Mouse (Mus musculus): ENCODE measurements around the gene Praf2.
"Not testable (repeated sequence)": the region's sequence is repeated elsewhere in the genome, so short reads cannot be mapped to it uniquely, and the experiment has no call there.

Praf2 gene

DNA sequence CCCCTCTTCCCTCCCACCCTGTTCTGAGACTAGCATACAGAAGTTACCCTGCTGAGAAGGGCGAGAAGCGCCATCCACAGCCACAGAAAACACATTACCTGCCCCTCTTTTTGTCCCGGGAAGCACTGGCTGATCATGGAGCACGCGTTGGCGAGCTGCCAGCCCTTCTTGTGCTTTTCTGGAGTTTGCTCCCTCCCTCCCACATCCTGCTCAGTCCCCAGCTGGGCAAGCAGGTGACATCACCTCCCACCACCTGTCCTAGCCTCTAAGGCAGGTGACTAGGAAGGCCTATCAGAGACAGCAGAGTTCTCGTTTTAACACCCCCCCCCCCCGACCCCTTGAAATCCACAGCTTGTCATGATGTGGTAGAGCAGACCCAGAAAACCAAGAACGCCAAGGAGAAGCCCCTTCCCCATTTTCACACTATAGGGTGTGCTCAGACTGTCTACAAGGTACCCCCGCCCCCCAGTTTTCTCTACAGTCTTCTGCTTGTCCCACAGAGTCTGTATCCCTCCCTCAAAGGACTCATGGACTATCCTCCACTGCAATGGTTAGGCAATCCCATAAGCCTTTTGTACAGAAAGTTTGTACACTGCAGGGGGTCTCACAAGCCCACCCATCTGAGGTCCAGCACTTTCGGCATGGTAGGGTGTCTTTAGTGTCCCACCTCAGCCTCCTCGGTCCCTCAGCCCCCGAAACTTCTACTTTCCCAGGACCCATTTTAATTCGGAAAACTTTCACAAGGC lies 11.3 kb downstream of the Praf2 start:
- DNase-seq (ENCODE audit: low read depth): no peak

GRCm38 (mm10) chrX:7740082-7740819 lies 12.0 kb downstream of the Praf2 start:
- DNase-seq (ENCODE audit: low read depth): no peak

DNA sequence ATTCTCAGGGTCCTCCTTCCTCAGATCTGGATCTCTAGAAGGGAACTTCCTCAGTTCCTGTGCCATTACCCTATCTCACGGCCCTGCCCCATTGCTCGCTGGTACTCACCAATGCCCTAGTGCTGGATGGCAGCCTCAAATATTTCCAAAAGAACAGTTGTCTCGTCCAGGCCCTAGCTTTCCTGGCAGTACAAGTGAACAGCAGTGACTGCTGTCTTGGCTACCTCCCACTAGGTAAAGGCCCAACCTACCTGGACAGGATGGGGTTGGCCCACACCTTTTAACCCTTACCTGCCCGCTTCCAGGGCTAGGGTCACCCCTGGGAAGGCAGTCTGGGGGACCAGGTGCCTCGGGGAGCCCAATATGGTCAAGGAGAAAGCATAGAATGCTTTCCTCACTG lies 12.9 kb downstream of the Praf2 start:
- DNase-seq (ENCODE audit: low read depth): no peak

DNA sequence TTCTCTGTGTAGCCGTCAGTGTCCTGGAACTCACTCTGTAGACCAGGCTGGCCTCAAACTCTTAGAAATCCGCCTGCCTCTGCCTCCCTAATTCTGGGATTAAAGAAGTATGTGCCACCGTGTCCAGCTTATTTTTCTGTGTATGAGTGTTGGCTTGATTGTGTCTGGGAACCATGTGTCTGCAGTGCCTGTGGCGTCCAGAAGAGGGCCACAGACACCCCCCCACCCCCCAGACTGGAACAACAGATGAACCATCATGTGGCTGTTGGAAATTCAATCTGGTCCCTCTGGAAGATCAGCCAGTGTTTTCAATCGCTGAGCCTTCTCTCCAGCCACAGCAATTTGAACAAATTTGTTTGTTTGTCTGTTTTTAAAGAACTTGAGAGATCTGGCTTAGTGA lies 15.2 kb downstream of the Praf2 start:
- DNase-seq (ENCODE audit: low read depth): no peak

DNA sequence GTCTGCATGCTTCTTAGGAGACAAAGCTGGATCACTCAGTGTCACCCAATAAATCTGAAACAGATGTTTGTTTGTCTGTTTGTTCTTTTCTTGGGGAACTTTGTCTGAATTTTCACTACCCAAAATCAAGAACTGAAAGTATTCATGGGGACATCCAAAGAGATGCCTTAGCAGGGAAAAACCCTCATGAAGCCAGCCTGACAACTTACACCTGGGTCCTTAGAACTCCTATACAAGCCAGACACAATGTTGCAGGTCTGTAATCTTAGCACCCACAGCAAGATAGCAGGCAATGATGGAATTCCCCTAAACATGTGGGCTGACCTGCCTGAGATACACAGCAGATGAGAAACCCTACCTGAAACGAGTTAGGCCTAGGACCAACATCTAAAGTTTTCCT lies 16.7 kb downstream of the Praf2 start:
- no peak for DNase-seq (ENCODE audit: low read depth)

- no peak for DNase-seq (ENCODE audit: low read depth)
These were observed 17.2 kb downstream of the Praf2 start for GRCm38 (mm10) chrX:7745429-7745828.

DNA sequence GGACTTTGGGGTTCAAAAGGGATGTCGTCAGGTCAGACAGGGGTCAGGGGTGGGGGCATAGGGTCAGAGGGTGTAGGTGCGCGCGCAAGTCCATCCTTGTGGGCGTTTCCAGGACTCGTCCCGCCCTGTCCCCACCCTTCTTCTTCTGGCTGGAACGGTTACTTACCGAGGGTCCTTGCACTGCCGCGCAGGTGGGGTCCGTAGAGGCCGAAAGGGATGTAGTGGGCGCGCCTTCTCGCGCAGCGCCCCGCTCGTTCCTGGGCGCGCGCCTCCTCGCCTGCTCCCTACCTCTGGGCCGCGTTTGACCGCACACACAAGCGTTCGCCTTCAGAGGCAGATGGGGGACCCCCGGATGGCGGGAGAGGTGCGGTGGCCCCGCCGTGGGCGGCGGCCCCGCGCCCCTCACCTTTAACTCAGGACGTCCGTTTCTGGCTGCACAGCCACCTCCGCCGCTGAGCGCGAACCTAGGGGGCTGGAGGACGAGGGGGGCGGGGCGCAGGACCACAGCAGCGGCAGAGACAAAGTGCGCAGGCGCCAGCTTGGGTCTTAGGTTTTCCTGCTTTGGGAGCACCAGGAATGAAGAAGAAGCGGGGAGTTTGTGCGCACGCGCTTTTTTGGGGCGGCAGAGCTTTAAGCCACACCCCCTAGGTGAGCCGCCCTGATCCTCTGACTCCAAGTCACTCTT lies 22.3 kb downstream of the Praf2 start, which contains the start of gene Ccdc120:
Ccdc120 (minus strand) TSS at position 474 of the 685 bp plus-strand sequence.
- DNase-seq (ENCODE audit: low read depth): no peak

- not testable (repeated sequence) for DNase-seq (ENCODE audit: low read depth)
These were observed 25.4 kb downstream of the Praf2 start for GRCm38 (mm10) chrX:7753627-7754026.

- peak; percentile 88 for DNase-seq (ENCODE audit: low read depth)
These were observed 34.1 kb downstream of the Praf2 start, which contains the start of gene Tfe3 for GRCm38 (mm10) chrX:7762137-7762920. Tfe3 (plus strand) TSS chrX:7762560.

DNA sequence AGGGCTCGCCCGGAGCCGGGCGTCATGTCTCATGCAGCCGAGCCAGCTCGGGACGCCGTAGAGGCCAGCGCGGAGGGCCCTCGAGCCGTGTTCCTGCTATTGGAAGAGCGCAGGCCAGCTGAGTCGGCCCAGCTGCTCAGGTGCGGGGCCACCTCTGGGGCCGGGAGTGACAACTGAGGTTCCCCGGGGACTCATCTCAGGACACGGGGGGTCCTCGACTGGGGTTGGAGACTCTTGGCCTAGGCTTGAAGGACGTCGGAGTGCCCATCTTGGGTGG lies 34.6 kb downstream of the Praf2 start:
- DNase-seq (ENCODE audit: low read depth): no peak

- DNase-seq (ENCODE audit: low read depth): no peak
These were observed 35.6 kb downstream of the Praf2 start for GRCm38 (mm10) chrX:7763631-7764393.

GRCm38 (mm10) chrX:7764657-7765280 lies 36.5 kb downstream of the Praf2 start:
- no peak for DNase-seq (ENCODE audit: low read depth)

- DNase-seq (ENCODE audit: low read depth): no peak
These were observed 37.0 kb downstream of the Praf2 start for GRCm38 (mm10) chrX:7765281-7765670.

- DNase-seq (ENCODE audit: low read depth): peak; percentile 71
These were observed 37.5 kb downstream of the Praf2 start for GRCm38 (mm10) chrX:7765764-7766163.

GRCm38 (mm10) chrX:7769302-7770017 lies 41.2 kb downstream of the Praf2 start:
- DNase-seq (ENCODE audit: low read depth): no peak

DNA sequence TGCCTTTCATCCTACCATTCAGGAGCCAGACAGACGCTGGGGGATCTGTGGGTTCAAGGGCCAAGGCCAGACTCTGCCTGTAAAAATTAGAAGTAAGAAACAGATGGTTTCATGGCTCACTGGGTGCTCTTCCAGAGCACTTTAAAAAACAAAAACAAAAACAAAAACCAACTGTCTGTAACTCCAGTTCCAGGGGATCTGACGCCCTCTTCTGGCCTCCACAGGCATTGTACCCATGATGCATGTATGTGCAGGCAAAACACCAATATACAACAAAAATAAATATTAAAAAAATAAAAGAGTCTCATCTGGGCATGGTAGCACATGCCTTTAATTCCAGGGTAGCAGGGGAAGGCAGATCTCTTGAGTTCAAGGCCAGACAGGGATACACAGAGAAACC lies 44.5 kb downstream of the Praf2 start:
- no peak for DNase-seq (ENCODE audit: low read depth)

- no peak for DNase-seq (ENCODE audit: low read depth)
These were observed 47.4 kb downstream of the Praf2 start for GRCm38 (mm10) chrX:7775501-7776205.

DNA sequence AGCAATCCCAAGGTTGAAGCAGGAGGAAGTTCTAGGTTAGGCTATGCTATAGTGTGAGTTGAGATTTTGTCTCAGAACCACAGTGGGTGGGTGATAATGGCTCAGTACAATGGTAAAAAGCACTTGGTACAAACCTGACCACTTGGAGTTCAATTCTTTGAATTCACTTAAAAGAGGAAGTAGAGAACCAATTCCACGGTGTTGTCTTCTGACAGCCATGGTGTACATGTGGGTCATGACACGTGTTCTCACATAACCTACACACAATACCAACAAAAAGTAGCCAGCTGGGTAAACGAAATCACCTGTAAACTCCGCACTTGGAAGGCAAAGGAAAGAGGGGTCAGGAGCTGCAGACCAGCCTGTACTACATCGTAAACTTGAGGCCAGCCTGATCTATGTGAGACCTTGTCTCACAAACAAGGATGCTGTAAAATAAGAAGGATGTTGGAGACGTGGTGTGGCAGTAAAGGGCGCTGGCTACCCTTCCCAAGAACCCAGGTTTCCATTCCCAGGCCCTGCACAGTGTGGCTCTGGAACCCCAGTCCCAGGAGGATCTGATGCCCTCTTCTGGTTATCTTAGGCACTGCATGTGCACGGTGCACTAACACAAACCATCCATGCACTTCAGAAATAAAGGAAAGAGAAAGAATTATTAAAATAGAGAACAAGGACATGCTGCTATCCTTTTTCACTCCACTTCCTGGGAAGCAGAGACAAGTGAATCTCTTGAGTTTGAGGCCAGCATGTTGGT lies 48.3 kb downstream of the Praf2 start:
- DNase-seq (ENCODE audit: low read depth): no peak

All from fibroblast of lung, adult 2 months (primary cell).